Mouse (Mus musculus) megakaryocyte, embryonic 14.5 days (primary cell): Measurements from ENCODE around the gene Ccdc60. TPM values are rescaled to one million over a fixed set of nuclear protein-coding genes. Genes with fewer than 3 reads are reported as not detected.

Experiments
- H3K27me3 ChIP-seq: replicated peaks from 2 replicates; pipeline ENCODE3; 2012; ENCODE audit warnings: inconsistent platforms
- H3K36me3 ChIP-seq: replicated peaks from 2 replicates; pipeline ENCODE3; 2012; ENCODE audit warnings: low read length, inconsistent platforms, mixed read lengths
- H3K4me1 ChIP-seq: 2 replicates; pipeline ENCODE4 v1.6.1; 2012; ENCODE audit warnings: inconsistent platforms
- H3K4me3 ChIP-seq: replicated peaks from 2 replicates; pipeline ENCODE3; 2012; ENCODE audit warnings: moderate library complexity, mild to moderate bottlenecking, inconsistent platforms
- H3K9me3 ChIP-seq: 2 replicates; pipeline ENCODE4 v1.6.1; 2012; ENCODE audit warnings: inconsistent platforms
- FLI1 ChIP-seq: IDR thresholded peaks from 2 replicates; pipeline ENCODE4 v1.6.1; 2012; ENCODE audit warnings: low read length, inconsistent platforms, mixed read lengths
- GATA1 ChIP-seq: IDR thresholded peaks from 3 replicates; pipeline ENCODE4 v1.6.1; 2012; ENCODE audit warnings: mixed read lengths, low read length, inconsistent platforms, borderline replicate concordance
- polyA plus RNA-seq: library from polyadenylated mRNA; stranded (reverse); fragments of >175 nt; gene quantifications from 2 replicates; pipeline ENCODE4 v1.2.3, GENCODE M21; 2012; ENCODE audit warnings: low replicate concordance; ENCODE audit not compliant: insufficient read depth

Gene Ccdc60
- polyA plus RNA-seq, 1 experiment = not detected

GRCm38 (mm10) chr5:116300984-116301383, 12.2 kb upstream of the Ccdc60 start:
- Histone ChIP-seq H3K9me3 (peaks cover 20% of the 10 kb centered on the region), H3K36me3 (no peaks in the 10 kb centered on the region), H3K4me1 (no peaks in the 10 kb centered on the region), H3K27me3 (no peaks in the 10 kb centered on the region), H3K4me3 (no peak overlapping the region)
- no peak for TF ChIP-seq FLI1
- no peak for TF ChIP-seq GATA1

- Histone ChIP-seq H3K27me3 (no peaks in the 10 kb centered on the region), H3K4me3 (no peak overlapping the region), H3K4me1 (no peaks in the 10 kb centered on the region), H3K36me3 (no peaks in the 10 kb centered on the region), H3K9me3 (peaks cover 36% of the 10 kb centered on the region)
- no peak for TF ChIP-seq FLI1
- no peak for TF ChIP-seq GATA1
Observed at GRCm38 (mm10) chr5:116293501-116293900, 4.7 kb upstream of the Ccdc60 start.

- Histone ChIP-seq H3K4me1 (no peaks in the 10 kb centered on the region), H3K36me3 (no peaks in the 10 kb centered on the region), H3K27me3 (no peaks in the 10 kb centered on the region), H3K4me3 (no peak overlapping the region), H3K9me3 (peaks cover 31% of the 10 kb centered on the region)
- TF ChIP-seq FLI1 (no peak), GATA1 (no peak)
Observed at GRCm38 (mm10) chr5:116290584-116290983, 1.8 kb upstream of the Ccdc60 start.

GRCm38 (mm10) chr5:116289897-116290296, 1.1 kb upstream of the Ccdc60 start:
- no peaks in the 10 kb centered on the region for H3K27me3 ChIP-seq
- TF ChIP-seq GATA1 = no peak
- TF ChIP-seq FLI1 = no peak
- no peaks in the 10 kb centered on the region for H3K4me1 ChIP-seq
- H3K36me3 ChIP-seq = no peaks in the 10 kb centered on the region
- H3K9me3 ChIP-seq = peaks cover 29% of the 10 kb centered on the region
- H3K4me3 ChIP-seq = peak overlapping the region; percentile 11

- Histone ChIP-seq H3K4me1 (no peaks in the 10 kb centered on the region), H3K36me3 (no peaks in the 10 kb centered on the region), H3K9me3 (peaks cover 39% of the 10 kb centered on the region), H3K27me3 (no peaks in the 10 kb centered on the region), H3K4me3 (no peak overlapping the region)
- TF ChIP-seq FLI1 (no peak), GATA1 (no peak)
Observed at GRCm38 (mm10) chr5:116288183-116288582, 602 bp downstream of the Ccdc60 start.

- no peaks in the 10 kb centered on the region for H3K4me1 ChIP-seq
- no peaks in the 10 kb centered on the region for H3K27me3 ChIP-seq
- H3K9me3 ChIP-seq = peaks cover 34% of the 10 kb centered on the region
- no peak overlapping the region for H3K4me3 ChIP-seq
- TF ChIP-seq GATA1 (no peak), FLI1 (no peak)
- no peaks in the 10 kb centered on the region for H3K36me3 ChIP-seq
Observed at GRCm38 (mm10) chr5:116285532-116286176, 3.1 kb downstream of the Ccdc60 start.

GRCm38 (mm10) chr5:116280518-116280917, 8.3 kb downstream of the Ccdc60 start:
- H3K4me1 ChIP-seq = no peaks in the 10 kb centered on the region
- TF ChIP-seq GATA1 (no peak), FLI1 (no peak)
- peaks cover 64% of the 10 kb centered on the region for H3K9me3 ChIP-seq
- H3K27me3 ChIP-seq = no peaks in the 10 kb centered on the region
- H3K36me3 ChIP-seq = no peaks in the 10 kb centered on the region
- H3K4me3 ChIP-seq = peak overlapping the region; percentile 53

- Histone ChIP-seq H3K27me3 (no peaks in the 10 kb centered on the region), H3K36me3 (no peaks in the 10 kb centered on the region), H3K4me1 (no peaks in the 10 kb centered on the region), H3K9me3 (peaks cover 71% of the 10 kb centered on the region), H3K4me3 (no peak overlapping the region)
- TF ChIP-seq GATA1 = no peak
- no peak for TF ChIP-seq FLI1
Observed at GRCm38 (mm10) chr5:116278436-116278918, 10.3 kb downstream of the Ccdc60 start.

- H3K4me3 ChIP-seq = no peak overlapping the region
- H3K36me3 ChIP-seq = no peaks in the 10 kb centered on the region
- H3K27me3 ChIP-seq = no peaks in the 10 kb centered on the region
- TF ChIP-seq FLI1 = no peak
- no peak for TF ChIP-seq GATA1
- H3K9me3 ChIP-seq = peaks cover 71% of the 10 kb centered on the region
- no peaks in the 10 kb centered on the region for H3K4me1 ChIP-seq
Observed at GRCm38 (mm10) chr5:116277951-116278350, 10.8 kb downstream of the Ccdc60 start.

GRCm38 (mm10) chr5:116274818-116275217, 14.0 kb downstream of the Ccdc60 start:
- TF ChIP-seq FLI1 = no peak
- TF ChIP-seq GATA1 = no peak
- Histone ChIP-seq H3K9me3 (peaks cover 85% of the 10 kb centered on the region), H3K27me3 (no peaks in the 10 kb centered on the region), H3K4me1 (no peaks in the 10 kb centered on the region), H3K36me3 (no peaks in the 10 kb centered on the region), H3K4me3 (no peak overlapping the region)
